Mouse (Mus musculus) heart, embryonic 14.5 days (tissue): ENCODE measurements at regions not wholly inside any gene's neighbourhood (a gene's known extent, or its start where the extent isn't known, plus 50 kb on each side); places are given as distances from the start of the nearest gene placed in this dataset.

Experiments
- ATAC-seq: fragments of 200-750 bp; cut with Nextera tagmentation; 2 replicates; pipeline ENCODE4 v1.8.0; 2017; ENCODE audit warnings: low read depth, moderate TSS enrichment; ENCODE audit not compliant: insufficient number of reproducible peaks, insufficient read depth, low FRiP score
- H3K27ac ChIP-seq, 2 experiments: fragments of 200-500 bp in 1 of 2; fragments of 300-500 bp in 1 of 2; sonication (generic) in 1 of 2; replicated peaks in 1 of 2; 2 replicates each; pipeline ENCODE4 v1.5.1; 2012 to 2014; ENCODE audit warnings: low read depth in 2 of 2, low read length in 2 of 2, control low read depth in 1 of 2, mild to moderate bottlenecking in 1 of 2, mixed read lengths in 1 of 2; ENCODE audit not compliant: control insufficient read depth in 1 of 2, insufficient read depth in 1 of 2
- H3K27me3 ChIP-seq: fragments of 300-500 bp; sonication (generic); 2 replicates; pipeline ENCODE4 v1.6.1; 2014; ENCODE audit warnings: mild to moderate bottlenecking, low read length, control low read depth; ENCODE audit not compliant: control insufficient read depth, insufficient read depth
- H3K36me3 ChIP-seq: fragments of 300-500 bp; sonication (generic); 2 replicates; pipeline ENCODE4 v1.6.1; 2014; ENCODE audit warnings: mild to moderate bottlenecking, control low read depth, low read length, mixed read lengths; ENCODE audit not compliant: control insufficient read depth, insufficient read depth
- H3K4me1 ChIP-seq, 2 experiments: fragments of 200-500 bp in 1 of 2; fragments of 300-500 bp in 1 of 2; sonication (generic) in 1 of 2; 2 replicates each; pipeline ENCODE4 v1.6.1; 2012 to 2014; ENCODE audit warnings: low read length in 2 of 2, control low read depth in 1 of 2, mixed read lengths in 1 of 2; ENCODE audit not compliant: control insufficient read depth in 2 of 2, insufficient read depth in 2 of 2
- H3K4me2 ChIP-seq: fragments of 300-500 bp; sonication (generic); 2 replicates; pipeline ENCODE4 v1.6.1; 2014; ENCODE audit warnings: mild to moderate bottlenecking, low read length
- H3K4me3 ChIP-seq, 2 experiments: fragments of 200-500 bp in 1 of 2; fragments of 300-500 bp in 1 of 2; sonication (generic) in 1 of 2; 2 replicates each; pipeline ENCODE4 v1.5.1; 2012 to 2014; ENCODE audit warnings: low read length in 2 of 2, mild to moderate bottlenecking in 2 of 2, control low read depth in 1 of 2, low read depth in 1 of 2, moderate library complexity in 1 of 2; ENCODE audit not compliant: control insufficient read depth in 1 of 2, insufficient read depth in 1 of 2
- H3K9ac ChIP-seq: fragments of 300-500 bp; sonication (generic); 2 replicates; pipeline ENCODE4 v1.6.1; 2014; ENCODE audit warnings: mild to moderate bottlenecking, low read length
- H3K9me3 ChIP-seq: fragments of 300-500 bp; sonication (generic); 2 replicates; pipeline ENCODE4 v1.6.1; 2016; ENCODE audit warnings: low read length, control low read depth; ENCODE audit not compliant: control insufficient read depth
- WGBS: fragments of 180-500 bp; shearing (Covaris S2); extraction: QIAGEN DNeasy Blood & Tissue Kit; methylation state at CpG from one replicate; pipeline ENCODE4 v1.1.7; 2014; 5-methylcytosine and 5-hydroxymethylcytosine counted together

GRCm38 (mm10) chr13:58478438-58478837 is 75.3 kb upstream of the Hnrnpk start:
- WGBS, result 68% methylated on average over 5 of the region's 5 CpGs
- H3K9me3 ChIP-seq, result no peaks in the 10 kb centered on the region
- H3K9ac ChIP-seq, result no peak overlapping the region
- H3K36me3 ChIP-seq, result no peaks in the 10 kb centered on the region
- peaks cover 10 to 12% of the 10 kb centered on the region in 2 experiments for H3K4me1 ChIP-seq
- H3K27me3 ChIP-seq, result no peaks in the 10 kb centered on the region
- H3K4me3 ChIP-seq, result no peak overlapping the region
- H3K4me2 ChIP-seq, result no peak overlapping the region
- no peak for ATAC-seq
- no peak overlapping the region; a peak in 1 of 4 replicates for H3K27ac ChIP-seq

- H3K9me3 ChIP-seq, result no peaks in the 10 kb centered on the region
- no peaks in the 10 kb centered on the region for H3K27me3 ChIP-seq
- no peak for ATAC-seq
- H3K9ac ChIP-seq, result no peak overlapping the region
- peaks cover 10 to 12% of the 10 kb centered on the region in 2 experiments for H3K4me1 ChIP-seq
- H3K36me3 ChIP-seq, result no peaks in the 10 kb centered on the region
- WGBS, result 87% methylated on average over 6 of the region's 6 CpGs
- no peak overlapping the region for H3K4me3 ChIP-seq
- no peak overlapping the region for H3K27ac ChIP-seq
- H3K4me2 ChIP-seq, result no peak overlapping the region
Measured at GRCm38 (mm10) chr13:58477253-58477652, 74.1 kb upstream of the Hnrnpk start.

- H3K27ac ChIP-seq, result no peak overlapping the region
- 52% methylated on average over 8 of the region's 9 CpGs for WGBS
- no peak for ATAC-seq
Measured at GRCm38 (mm10) chr13:58476033-58476830, 73.1 kb upstream of the Hnrnpk start.

GRCm38 (mm10) chr13:58475495-58475894 is 72.4 kb upstream of the Hnrnpk start:
- Histone ChIP-seq H3K4me1 (peaks cover 5 to 7% of the 10 kb centered on the region in 2 experiments; a peak in 2 of 4 replicates), H3K9ac (no peak overlapping the region), H3K4me2 (no peak overlapping the region), H3K36me3 (no peaks in the 10 kb centered on the region), H3K27me3 (no peaks in the 10 kb centered on the region), H3K27ac (no peak overlapping the region), H3K9me3 (no peaks in the 10 kb centered on the region), H3K4me3 (no peak overlapping the region)
- 54% methylated on average over 6 of the region's 6 CpGs for WGBS
- peak; percentile 64 for ATAC-seq

More at GRCm38 (mm10) chr13:58476033-58476830, 73.1 kb upstream of the Hnrnpk start:
- Histone ChIP-seq H3K9me3 (no peaks in the 10 kb centered on the region), H3K4me2 (no peak overlapping the region), H3K9ac (no peak overlapping the region), H3K27me3 (no peaks in the 10 kb centered on the region), H3K4me1 (peaks cover 7 to 8% of the 10 kb centered on the region in 2 experiments), H3K36me3 (no peaks in the 10 kb centered on the region), H3K4me3 (no peak overlapping the region)

- Histone ChIP-seq H3K27ac (no peak overlapping the region), H3K4me3 (no peak overlapping the region), H3K4me1 (peaks cover 5% of the 10 kb centered on the region in 2 experiments; a peak in 2 of 4 replicates), H3K36me3 (no peaks in the 10 kb centered on the region), H3K9me3 (no peaks in the 10 kb centered on the region), H3K27me3 (no peaks in the 10 kb centered on the region), H3K9ac (no peak overlapping the region), H3K4me2 (peak overlapping the region; percentile 68)
- ATAC-seq, result no peak
- WGBS, result 72% methylated on average over 14 of the region's 14 CpGs
Measured at GRCm38 (mm10) chr13:58472455-58472854, 69.3 kb upstream of the Hnrnpk start.

GRCm38 (mm10) chr13:58471704-58472103 is 68.6 kb upstream of the Hnrnpk start:
- ATAC-seq, result no peak
- H3K4me1 ChIP-seq, result peaks cover 5 to 7% of the 10 kb centered on the region in 2 experiments; a peak in 2 of 4 replicates
- no peaks in the 10 kb centered on the region for H3K36me3 ChIP-seq
- no peak overlapping the region for H3K27ac ChIP-seq
- no peaks in the 10 kb centered on the region for H3K27me3 ChIP-seq
- peak overlapping the region; percentile 68 for H3K4me2 ChIP-seq
- H3K9me3 ChIP-seq, result no peaks in the 10 kb centered on the region
- H3K4me3 ChIP-seq, result peak overlapping the region; percentile 42 to 46
- 7% methylated on average over 16 of the region's 16 CpGs for WGBS
- peak overlapping the region; percentile 55 for H3K9ac ChIP-seq

GRCm38 (mm10) chr13:58469731-58470130 is 66.6 kb upstream of the Hnrnpk start:
- H3K36me3 ChIP-seq, result no peaks in the 10 kb centered on the region
- no peak overlapping the region for H3K27ac ChIP-seq
- H3K9ac ChIP-seq, result no peak overlapping the region
- peaks cover 5 to 7% of the 10 kb centered on the region in 2 experiments; a peak in 2 of 4 replicates for H3K4me1 ChIP-seq
- no peak overlapping the region for H3K4me3 ChIP-seq
- no peaks in the 10 kb centered on the region for H3K9me3 ChIP-seq
- no peak overlapping the region for H3K4me2 ChIP-seq
- WGBS, result 47% methylated on average over 6 of the region's 6 CpGs
- no peak for ATAC-seq
- no peaks in the 10 kb centered on the region for H3K27me3 ChIP-seq
